Mouse (Mus musculus): Measurements from ENCODE around the gene Ubtd1.

The Ubtd1 gene

DNA sequence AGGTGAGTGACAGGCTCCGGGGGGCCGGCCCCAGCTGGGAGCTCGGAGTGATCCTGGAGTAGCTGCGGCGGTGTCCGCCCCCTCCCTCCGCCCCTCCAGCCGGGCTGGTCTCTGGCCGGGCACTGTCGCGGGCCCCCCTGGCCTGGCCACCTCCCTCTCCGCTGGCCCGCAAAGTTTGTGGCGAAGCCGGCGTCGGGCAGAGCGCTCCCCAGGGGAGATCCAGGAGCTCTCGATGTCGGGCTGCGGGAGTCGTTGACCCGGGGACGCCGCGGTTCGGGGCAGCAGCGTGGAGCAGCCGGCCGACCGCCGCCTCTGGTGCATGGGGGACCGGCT lies at the start of gene Ubtd1:
TSS of gene Ubtd1 (plus strand) at position 169 of the 333 bp plus-strand sequence.
- no peak for DNase-seq (ENCODE audit: low read depth)

DNA sequence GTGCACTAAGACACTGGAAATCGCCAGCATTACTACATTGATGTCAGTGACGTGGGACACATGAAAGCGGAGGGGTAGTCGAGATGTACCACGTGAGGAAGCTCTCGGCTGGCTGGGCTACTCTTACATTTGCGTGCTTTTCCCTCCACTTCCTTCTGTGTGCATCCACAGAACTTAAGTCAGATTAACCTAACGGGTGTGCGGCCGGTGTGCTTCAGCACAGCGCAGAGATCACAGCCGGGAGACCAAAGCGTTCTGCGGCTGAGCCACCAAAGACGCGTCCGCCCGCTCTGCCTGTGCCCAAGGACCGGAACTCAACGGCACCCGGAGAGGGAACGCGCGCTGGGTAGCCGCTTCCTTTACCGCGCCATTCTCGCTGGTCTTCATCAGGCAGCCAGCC lies 48.9 kb upstream of the Ubtd1 start:
- DNase-seq (ENCODE audit: low read depth): peak; percentile 86

GRCm38 (mm10) chr19:41933179-41934086 lies 48.1 kb upstream of the Ubtd1 start, which contains the start of the genes Exosc1 and Zdhhc16:
Gene Exosc1 (minus strand): TSS chr19:41933423.
Gene Zdhhc16 (plus strand): TSS chr19:41933480.
- DNase-seq (ENCODE audit: low read depth): peak; percentile 99

DNA sequence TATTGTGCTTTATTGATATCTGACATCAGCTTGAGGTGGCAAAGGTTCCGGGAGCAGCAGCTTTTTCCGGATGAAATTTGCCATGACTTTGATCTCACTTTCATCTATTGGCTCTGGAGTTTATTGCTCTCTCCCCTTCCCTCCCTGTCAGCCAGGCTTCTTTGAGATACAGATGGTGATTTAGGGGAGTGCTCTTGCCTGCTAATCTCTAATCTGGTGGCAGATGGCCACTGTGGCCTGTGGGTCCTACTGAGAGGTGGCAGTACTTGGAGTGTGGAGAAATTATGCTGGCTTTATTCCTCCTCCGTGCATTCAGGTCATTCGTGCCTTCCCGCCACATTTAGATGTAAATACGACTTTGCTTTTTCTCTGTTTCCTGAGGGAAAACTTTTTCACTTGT lies 47.4 kb upstream of the Ubtd1 start:
- DNase-seq (ENCODE audit: low read depth): peak; percentile 27

DNA sequence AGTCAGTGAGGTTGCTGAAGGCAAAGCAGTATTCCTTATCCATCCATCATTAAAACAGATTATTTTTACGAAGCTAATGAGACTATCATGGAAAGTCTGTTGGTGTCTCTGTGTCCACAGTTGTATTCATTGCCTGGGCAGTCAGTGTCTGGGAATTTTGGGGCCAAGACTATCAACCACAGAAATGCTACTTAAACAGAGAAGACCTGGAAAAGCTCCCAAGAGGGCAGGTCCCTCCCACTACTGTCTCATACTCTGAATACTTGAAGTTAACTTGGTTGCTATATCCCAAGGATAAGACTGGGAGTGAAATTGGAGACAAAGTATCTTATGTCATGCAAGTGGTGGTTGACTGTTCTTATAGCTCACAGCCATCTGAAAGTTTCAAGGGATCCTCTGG lies 45.6 kb upstream of the Ubtd1 start:
- no peak for DNase-seq (ENCODE audit: low read depth)

DNA sequence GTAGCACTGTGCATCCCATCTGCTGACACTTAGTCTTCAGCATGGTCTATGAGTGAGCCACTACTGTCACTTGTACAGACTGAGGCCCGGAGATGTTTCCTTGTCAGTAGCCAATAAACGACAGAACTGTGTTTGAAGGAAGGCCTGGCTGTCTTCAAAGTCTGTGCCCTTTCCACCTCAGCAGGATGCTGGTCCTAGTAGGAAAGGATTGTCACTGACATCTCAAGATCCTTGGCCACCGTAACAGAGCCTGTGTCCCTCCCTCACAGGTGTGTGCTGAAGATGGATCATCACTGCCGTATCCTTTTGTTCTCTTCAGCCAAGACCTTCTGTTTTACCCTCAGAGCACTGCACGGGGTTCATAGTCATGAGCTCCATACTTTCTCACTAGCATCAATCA lies 43.0 kb upstream of the Ubtd1 start:
- DNase-seq (ENCODE audit: low read depth): no peak

DNA sequence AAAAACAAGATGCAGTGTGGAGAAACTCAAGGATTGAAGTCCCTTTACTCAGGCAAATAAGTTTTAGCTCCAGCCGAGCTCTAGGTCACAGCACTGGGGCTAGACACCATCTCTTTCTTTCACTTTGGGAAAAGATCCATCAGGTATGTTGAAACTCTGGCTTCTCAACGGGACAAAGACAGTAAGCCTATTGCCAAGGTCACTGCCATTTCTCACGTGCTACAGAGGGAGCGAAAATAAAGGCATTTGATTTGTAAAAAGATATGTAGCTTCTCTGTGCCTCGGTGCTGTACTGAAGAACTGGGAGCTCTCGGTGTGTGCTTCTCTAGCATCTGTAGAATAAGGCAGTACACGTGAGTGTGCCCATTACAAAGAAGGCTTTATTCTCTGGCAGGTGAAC lies 37.7 kb upstream of the Ubtd1 start:
- no peak for DNase-seq (ENCODE audit: low read depth)

DNA sequence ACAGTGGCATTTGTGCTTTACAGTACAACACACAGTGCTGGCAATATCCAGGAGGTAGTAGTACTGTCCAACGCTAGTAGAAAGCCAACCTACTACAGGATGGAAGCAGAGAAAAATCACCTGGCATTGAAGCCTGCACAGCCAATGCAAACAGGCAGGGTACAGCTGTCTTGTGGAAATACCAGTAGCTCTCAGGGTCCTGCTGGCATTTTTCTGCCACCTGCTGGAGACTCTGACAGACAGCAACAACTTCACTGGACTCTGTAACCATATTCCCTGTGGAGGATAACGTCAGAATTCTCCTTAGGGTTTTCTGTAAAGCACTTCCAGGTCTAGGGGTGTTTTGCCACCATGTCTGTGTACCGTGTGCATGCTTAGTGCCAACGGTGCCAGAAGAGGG lies 29.3 kb upstream of the Ubtd1 start:
- peak; percentile 15 for DNase-seq (ENCODE audit: low read depth)

GRCm38 (mm10) chr19:41953574-41953973 lies 28.0 kb upstream of the Ubtd1 start:
- DNase-seq (ENCODE audit: low read depth): no peak

GRCm38 (mm10) chr19:41969618-41970017 lies 11.9 kb upstream of the Ubtd1 start:
- peak; percentile 70 for DNase-seq (ENCODE audit: low read depth)

DNA sequence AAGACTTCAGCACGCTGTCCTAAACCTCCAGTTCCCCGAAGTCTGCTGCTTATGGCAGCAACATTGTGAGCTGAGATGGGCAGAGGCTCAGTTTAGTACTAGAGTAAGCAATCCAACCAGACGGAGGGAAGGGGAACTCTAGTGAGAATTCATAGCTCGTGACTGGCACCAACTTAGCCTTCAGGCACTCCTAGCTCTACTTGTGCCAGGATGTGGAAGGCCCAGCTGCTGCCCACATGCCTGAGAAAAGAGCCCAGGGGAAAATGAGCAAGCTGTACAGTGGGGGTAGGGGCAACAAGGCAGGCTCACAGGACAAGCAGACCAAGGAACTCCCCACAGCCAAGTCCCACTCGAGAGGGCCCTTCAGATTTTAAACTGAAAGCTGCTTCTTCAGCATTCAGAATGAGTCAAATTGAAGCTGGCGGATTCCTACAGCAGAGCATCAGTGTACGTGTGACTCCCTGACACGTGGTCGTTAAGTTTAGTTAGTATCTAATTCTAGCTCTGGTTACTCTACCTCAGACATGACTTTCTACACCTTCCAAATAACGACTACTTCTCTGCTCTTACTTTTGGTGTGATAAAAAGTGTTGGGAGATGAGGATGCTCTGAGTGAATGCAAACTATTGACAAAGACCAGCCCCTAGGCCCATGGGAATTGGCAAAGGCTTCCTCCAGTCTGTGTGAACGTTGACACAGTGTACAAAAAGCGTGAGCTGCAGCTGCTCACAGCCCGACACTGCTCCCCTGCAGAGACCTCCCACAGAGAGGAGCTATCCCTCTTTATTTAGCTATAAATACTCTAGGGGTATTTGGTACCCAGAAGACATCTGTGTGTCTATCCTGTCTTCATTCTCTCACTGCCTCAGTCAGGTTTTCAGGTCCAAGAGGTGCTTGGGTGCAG lies 7.4 kb upstream of the Ubtd1 start:
- DNase-seq (ENCODE audit: low read depth): peak; percentile 48

DNA sequence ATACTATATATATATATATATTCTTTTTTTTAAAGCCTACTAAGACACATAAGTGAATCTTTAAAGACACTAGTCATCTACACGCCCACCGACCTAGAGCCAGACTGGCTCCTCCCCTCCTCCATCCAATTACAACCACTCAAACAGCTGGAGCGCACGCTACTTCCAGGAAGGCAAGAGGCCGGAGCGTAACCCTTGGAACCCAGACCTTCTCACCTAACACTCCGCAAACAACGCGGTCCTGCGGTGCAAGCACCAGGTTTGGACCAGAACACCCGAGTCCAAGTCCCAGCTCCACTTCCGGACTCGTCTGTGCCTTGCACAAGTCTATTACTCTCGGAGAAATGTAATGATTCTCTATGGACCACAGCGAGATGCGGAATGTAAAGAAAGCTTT lies 1.1 kb upstream of the Ubtd1 start:
- DNase-seq (ENCODE audit: low read depth): peak; percentile 76

DNA sequence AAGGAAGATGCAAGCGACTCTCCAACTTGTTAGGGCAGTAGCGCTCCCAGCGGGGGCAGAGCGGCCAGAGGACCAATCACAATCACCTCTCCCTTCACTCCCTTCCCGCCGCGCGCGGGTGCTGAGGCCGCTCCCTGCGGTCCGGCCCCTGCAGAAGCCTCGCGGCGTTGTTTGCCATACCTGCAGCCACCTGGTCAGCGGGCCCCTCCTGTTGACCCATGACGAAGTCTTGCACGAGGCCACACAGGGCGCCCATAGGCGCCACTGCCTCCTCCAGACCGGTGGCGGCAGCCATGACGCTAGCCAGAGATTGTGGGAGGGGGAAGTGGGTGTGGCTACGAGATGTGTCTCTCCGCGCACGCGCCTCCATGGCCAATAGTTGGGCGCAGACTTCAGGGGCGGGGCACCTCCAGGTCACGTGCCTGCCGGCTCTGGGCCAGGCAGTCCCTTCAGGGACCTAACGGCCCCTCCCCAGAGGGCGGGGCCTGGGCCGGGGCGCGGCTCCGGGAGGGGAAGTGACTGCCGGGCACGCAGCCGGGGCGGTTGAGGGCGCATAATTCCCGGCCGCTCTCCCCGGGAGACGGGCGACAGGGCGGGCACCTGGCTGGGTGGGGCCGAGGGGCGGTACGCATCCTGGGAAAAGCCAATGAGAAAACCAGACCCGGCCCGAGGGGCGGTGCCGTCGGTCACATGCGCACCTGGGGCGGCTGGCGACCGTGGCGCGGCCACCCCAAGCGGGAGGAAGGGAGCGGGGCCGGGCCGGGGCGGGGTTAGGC lies 556 bp upstream of the Ubtd1 start, which contains the start of gene Mms19:
TSS of gene Mms19 (minus strand) at position 339 of the 776 bp plus-strand sequence.
- DNase-seq (ENCODE audit: low read depth): peak; percentile 100

- peak; percentile 59 for DNase-seq (ENCODE audit: low read depth)
Observed at GRCm38 (mm10) chr19:41981931-41982790, 598 bp downstream of the Ubtd1 start.

DNA sequence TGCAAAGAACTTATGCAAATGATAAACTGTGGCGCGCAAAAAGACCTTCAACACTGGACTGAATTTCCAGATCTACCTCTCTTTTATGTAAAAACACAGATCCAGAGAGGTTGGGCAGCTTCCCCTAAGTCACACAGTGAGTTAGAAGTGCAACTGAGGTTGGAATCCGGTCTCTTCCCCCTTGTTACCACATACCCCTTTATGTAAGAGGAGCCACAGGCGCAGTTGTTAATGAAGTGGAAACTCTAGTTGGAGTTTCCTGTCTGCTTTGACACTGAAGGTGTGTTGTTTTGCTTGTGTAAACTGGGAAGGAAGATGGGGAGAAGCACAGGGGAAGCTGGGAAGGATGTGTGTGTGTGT lies 1.2 kb downstream of the Ubtd1 start:
- no peak for DNase-seq (ENCODE audit: low read depth)

GRCm38 (mm10) chr19:41985994-41986393 lies 4.4 kb downstream of the Ubtd1 start:
- DNase-seq (ENCODE audit: low read depth): no peak

DNA sequence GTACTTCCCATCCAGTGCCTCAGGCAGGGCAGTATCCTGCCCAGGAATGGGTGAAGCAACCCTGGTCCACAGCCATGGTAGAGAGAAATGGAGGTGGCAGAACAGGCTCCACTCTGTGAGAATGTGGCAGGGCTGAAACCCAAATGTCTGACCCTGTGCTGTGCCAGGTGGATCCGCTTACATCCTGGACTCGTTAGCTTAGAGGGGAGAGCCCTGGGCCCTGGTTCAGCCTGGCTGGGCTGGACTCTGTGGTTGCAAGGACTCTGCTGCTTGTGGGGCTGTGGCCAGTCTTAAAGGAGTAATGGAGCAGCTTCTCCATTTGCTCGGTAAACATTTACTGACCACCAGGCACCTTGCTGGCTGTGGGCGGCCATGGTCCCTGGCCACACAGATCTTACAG lies 5.6 kb downstream of the Ubtd1 start:
- DNase-seq (ENCODE audit: low read depth): no peak

DNA sequence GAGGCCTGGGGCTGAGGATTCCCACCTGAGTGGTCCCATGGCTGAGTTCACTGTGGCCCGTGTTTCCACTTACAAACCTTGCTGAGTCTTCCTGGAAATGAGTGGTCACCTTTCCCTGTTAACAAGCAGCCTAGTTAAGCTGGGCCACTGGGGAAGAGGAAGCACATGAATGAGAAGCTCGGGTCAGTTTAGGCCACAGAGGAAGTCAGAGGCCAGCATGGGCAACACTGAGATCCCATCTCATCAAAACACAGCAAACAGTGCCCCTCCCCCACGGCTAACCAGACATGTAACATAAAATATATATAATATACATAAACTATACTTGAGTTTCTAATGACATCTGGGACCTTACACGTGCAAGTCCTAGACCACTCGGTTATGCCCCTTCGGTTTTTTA lies 8.2 kb downstream of the Ubtd1 start:
- no peak for DNase-seq (ENCODE audit: low read depth)

DNA sequence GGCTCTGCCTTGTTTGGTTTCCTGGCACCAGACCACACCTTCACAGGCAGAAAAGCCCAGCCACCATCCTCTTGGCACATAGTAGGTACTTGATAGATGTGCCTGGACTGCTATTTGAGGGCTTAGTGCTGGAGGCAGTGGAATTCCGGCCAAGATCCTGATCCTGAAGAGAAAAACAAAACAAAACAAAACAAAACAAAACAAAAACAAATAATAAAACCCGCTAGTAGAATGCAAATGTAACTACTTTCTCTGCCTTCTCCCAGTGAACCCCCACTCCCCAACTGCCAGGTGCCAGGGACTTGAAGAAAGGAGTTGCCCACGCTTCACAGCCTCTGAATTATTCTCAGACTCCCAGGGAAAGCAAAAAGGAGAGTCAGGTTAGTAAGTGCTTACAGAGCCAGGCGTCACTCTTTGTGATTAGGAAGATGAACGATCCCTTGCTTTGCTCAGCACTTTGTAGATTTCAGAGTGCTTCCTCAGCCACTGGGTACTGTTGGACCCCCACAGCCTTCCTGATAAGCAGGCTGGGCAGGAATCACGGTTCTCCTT lies 10.4 kb downstream of the Ubtd1 start:
- no peak for DNase-seq (ENCODE audit: low read depth)

GRCm38 (mm10) chr19:41992971-41993370 lies 11.4 kb downstream of the Ubtd1 start:
- DNase-seq (ENCODE audit: low read depth): no peak

GRCm38 (mm10) chr19:41993484-41993883 lies 11.9 kb downstream of the Ubtd1 start:
- no peak for DNase-seq (ENCODE audit: low read depth)
